Mouse (Mus musculus) myocyte (in vitro differentiated cells): ENCODE results near the gene Krt84. TPM values are rescaled to one million over a fixed set of nuclear protein-coding genes. Genes with fewer than 3 reads are reported as not detected.

Experiments used
- H3K27me3 ChIP-seq: one replicate; pipeline ENCODE4 v1.6.1; 2011; ENCODE audit not compliant: control insufficient read depth, insufficient read depth, insufficient read length
- H3K36me3 ChIP-seq: one replicate; pipeline ENCODE4 v1.6.1; 2011; ENCODE audit not compliant: control insufficient read depth, insufficient read depth
- H3K4me2 ChIP-seq: one replicate; pipeline ENCODE4 v1.6.1; 2011; ENCODE audit warnings: low read depth, control low read depth
- H3K4me3 ChIP-seq: one replicate; pipeline ENCODE4 v1.5.1; 2011; ENCODE audit warnings: mild to moderate bottlenecking, control low read depth, moderate library complexity
- H3K79me2 ChIP-seq: one replicate; pipeline ENCODE4 v1.6.1; 2011; ENCODE audit not compliant: control insufficient read depth, insufficient read depth
- H3ac ChIP-seq: one replicate; pipeline ENCODE4 v1.6.1; 2011; ENCODE audit not compliant: control insufficient read depth, insufficient read length
- CEBPB ChIP-seq: IDR thresholded peaks from 2 replicates; pipeline ENCODE4 v1.6.1; 2011; ENCODE audit warnings: mild to moderate bottlenecking, moderate library complexity; ENCODE audit not compliant: poor library complexity, insufficient read depth, severe bottlenecking
- E2F4 ChIP-seq: IDR thresholded peaks from one replicate; pipeline ENCODE4 v1.6.1; 2011; ENCODE audit warnings: mild to moderate bottlenecking, control low read depth, moderate library complexity; ENCODE audit not compliant: insufficient read depth
- MAX ChIP-seq: IDR thresholded peaks from one replicate; pipeline ENCODE4 v1.6.1; 2011; ENCODE audit warnings: low read depth, mild to moderate bottlenecking, control low read depth
- MYOD1 ChIP-seq, 3 experiments: IDR thresholded peaks; one replicate each; pipeline ENCODE4 v1.6.1; 2011; ENCODE audit warnings: control low read depth in 2 of 3, low read depth in 2 of 3, mild to moderate bottlenecking in 2 of 3, moderate library complexity in 1 of 3; ENCODE audit not compliant: insufficient read length in 2 of 3, control insufficient read depth in 1 of 3
- MYOG ChIP-seq, 3 experiments: IDR thresholded peaks; one replicate each; pipeline ENCODE4 v1.6.1; 2011; ENCODE audit warnings: control low read depth in 2 of 3, low read depth in 2 of 3, mild to moderate bottlenecking in 2 of 3; ENCODE audit not compliant: insufficient read length in 2 of 3, control insufficient read depth in 1 of 3, insufficient read depth in 1 of 3
- POLR2A ChIP-seq: IDR thresholded peaks from one replicate; pipeline ENCODE4 v1.6.1; 2011; ENCODE audit warnings: low read depth, mild to moderate bottlenecking, control low read depth, moderate library complexity; ENCODE audit not compliant: insufficient read length
- POLR2AphosphoS2 ChIP-seq: IDR thresholded peaks from one replicate; pipeline ENCODE4 v1.6.1; 2011; ENCODE audit warnings: low read depth, control low read depth; ENCODE audit not compliant: insufficient read length
- REST ChIP-seq: IDR thresholded peaks from one replicate; pipeline ENCODE4 v1.6.1; 2011; ENCODE audit warnings: mild to moderate bottlenecking, control low read depth, moderate library complexity; ENCODE audit not compliant: insufficient read depth, insufficient read length
- SRF ChIP-seq: IDR thresholded peaks from one replicate; pipeline ENCODE4 v1.6.1; 2011; ENCODE audit warnings: low read depth; ENCODE audit not compliant: control insufficient read depth, insufficient read length
- TCF12 ChIP-seq: IDR thresholded peaks from one replicate; pipeline ENCODE4 v1.6.1; 2011; ENCODE audit warnings: mild to moderate bottlenecking, control low read depth; ENCODE audit not compliant: poor library complexity, insufficient read depth, severe bottlenecking
- TCF3 ChIP-seq: IDR thresholded peaks from one replicate; pipeline ENCODE4 v1.6.1; 2011; ENCODE audit warnings: low read depth, control low read depth; ENCODE audit not compliant: insufficient read length
- USF1 ChIP-seq: IDR thresholded peaks from one replicate; pipeline ENCODE4 v1.6.1; 2011; ENCODE audit warnings: low read depth, mild to moderate bottlenecking, control low read depth, moderate library complexity
- polyA plus RNA-seq: library from polyadenylated mRNA; unstranded; fragments of >200 nt; fragmentation: generic; extraction: Trizol; gene quantifications from one replicate; pipeline ENCODE4 v1.2.1, GENCODE M21; 2012; ENCODE audit warnings: missing spikeins

The Krt84 gene
- polyA plus RNA-seq, 1 experiment: not detected

GRCm38 (mm10) chr15:101485911-101486635 lies 46.5 kb downstream of the Krt84 start:
- TF ChIP-seq E2F4 (no peak), MYOG (IDR thresholded peaks at IDR 0.05; ENCODE audit: control insufficient read depth in 1 of 3, insufficient read depth in 1 of 3, insufficient read length in 2 of 3, low read depth in 2 of 3) (no peak), POLR2A (no peak), REST (no peak), TCF12 (no peak), TCF3 (no peak), MYOD1 (IDR thresholded peaks at IDR 0.05; ENCODE audit: control insufficient read depth in 1 of 3, insufficient read length in 2 of 3, low read depth in 2 of 3) (no peak), CEBPB (no peak), SRF (no peak), USF1 (no peak), POLR2AphosphoS2 (no peak), MAX (no peak)
- no peaks in the 10 kb centered on the region for H3K79me2 ChIP-seq
- H3K4me3 ChIP-seq: no peak overlapping the region
- H3K36me3 ChIP-seq: no peaks in the 10 kb centered on the region
- peaks cover 88% of the 10 kb centered on the region for H3K27me3 ChIP-seq
- H3ac ChIP-seq: no peak overlapping the region
- no peak overlapping the region for H3K4me2 ChIP-seq

GRCm38 (mm10) chr15:101484939-101485338 lies 47.7 kb downstream of the Krt84 start:
- no peak overlapping the region for H3K4me3 ChIP-seq
- H3K36me3 ChIP-seq: no peaks in the 10 kb centered on the region
- peaks cover 82% of the 10 kb centered on the region for H3K27me3 ChIP-seq
- no peak overlapping the region for H3ac ChIP-seq
- no peaks in the 10 kb centered on the region for H3K79me2 ChIP-seq
- no peak overlapping the region for H3K4me2 ChIP-seq
- TF ChIP-seq POLR2AphosphoS2 (no peak), MYOG (IDR thresholded peaks at IDR 0.05; ENCODE audit: control insufficient read depth in 1 of 3, insufficient read depth in 1 of 3, insufficient read length in 2 of 3, low read depth in 2 of 3) (no peak), CEBPB (no peak), MAX (no peak), REST (no peak), TCF12 (no peak), USF1 (no peak), MYOD1 (IDR thresholded peaks at IDR 0.05; ENCODE audit: control insufficient read depth in 1 of 3, insufficient read length in 2 of 3, low read depth in 2 of 3) (no peak), SRF (no peak)

GRCm38 (mm10) chr15:101483646-101484045 lies 49.0 kb downstream of the Krt84 start:
- Histone ChIP-seq H3K36me3 (no peaks in the 10 kb centered on the region), H3K79me2 (no peaks in the 10 kb centered on the region), H3K4me3 (no peak overlapping the region), H3ac (no peak overlapping the region), H3K4me2 (no peak overlapping the region), H3K27me3 (peaks cover 80% of the 10 kb centered on the region)
- TF ChIP-seq CEBPB (no peak), TCF3 (no peak), POLR2A (no peak), MYOG (IDR thresholded peaks at IDR 0.05; ENCODE audit: control insufficient read depth in 1 of 3, insufficient read depth in 1 of 3, insufficient read length in 2 of 3, low read depth in 2 of 3) (no peak), TCF12 (no peak), MYOD1 (IDR thresholded peaks at IDR 0.05; ENCODE audit: control insufficient read depth in 1 of 3, insufficient read length in 2 of 3, low read depth in 2 of 3) (no peak), MAX (no peak), REST (no peak), USF1 (no peak), SRF (no peak), POLR2AphosphoS2 (no peak), E2F4 (no peak)

GRCm38 (mm10) chr15:101482056-101482455 lies 50.6 kb downstream of the Krt84 start:
- Histone ChIP-seq H3K4me2 (no peak overlapping the region), H3K36me3 (no peaks in the 10 kb centered on the region), H3K27me3 (peaks cover 69% of the 10 kb centered on the region), H3ac (no peak overlapping the region), H3K79me2 (no peaks in the 10 kb centered on the region), H3K4me3 (no peak overlapping the region)
- TF ChIP-seq POLR2A: no peak
- TF ChIP-seq REST: no peak
- TF ChIP-seq MAX: no peak
- TF ChIP-seq TCF12: no peak
- TF ChIP-seq POLR2AphosphoS2: no peak
- TF ChIP-seq SRF: no peak
- no peak for TF ChIP-seq CEBPB
- no peak for TF ChIP-seq USF1
- no peak for TF ChIP-seq MYOD1 (IDR thresholded peaks at IDR 0.05; ENCODE audit: control insufficient read depth in 1 of 3, insufficient read length in 2 of 3, low read depth in 2 of 3)
- no peak for TF ChIP-seq MYOG (IDR thresholded peaks at IDR 0.05; ENCODE audit: control insufficient read depth in 1 of 3, insufficient read depth in 1 of 3, insufficient read length in 2 of 3, low read depth in 2 of 3)
- no peak for TF ChIP-seq E2F4
- TF ChIP-seq TCF3: no peak
